Mouse (Mus musculus): ENCODE results near the gene Art1. TPM values are rescaled to one million over a fixed set of nuclear protein-coding genes. Genes with fewer than 3 reads are reported as not detected.
A peak's percentile ranks its signal among the peaks of the same experiment; 100 is the strongest.

Art1 gene
- polyA plus RNA-seq, 1 experiment from 2014 or later: 0.25 TPM

DNA sequence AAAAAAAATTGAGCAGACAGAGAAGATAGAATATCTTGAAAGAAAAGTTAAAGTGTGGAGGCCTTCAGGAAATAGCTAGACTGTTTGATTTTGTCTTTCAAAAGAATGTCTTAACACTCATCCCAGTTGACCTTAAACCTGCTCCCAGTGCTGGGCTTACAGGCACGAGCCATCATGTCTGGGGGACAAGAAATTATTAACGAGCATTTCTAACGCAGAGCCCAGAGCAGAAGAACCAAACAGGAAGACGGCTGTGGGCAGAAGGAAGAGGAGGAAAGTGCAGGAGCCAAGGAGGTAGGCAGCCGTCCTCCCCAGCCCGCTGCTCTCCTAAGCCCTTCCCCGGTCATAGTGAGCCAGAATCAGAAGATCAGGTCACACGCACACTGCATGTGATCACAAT, 21.2 kb upstream of the Art1 start:
- Histone ChIP-seq H3K36me3 (ENCODE audit: control insufficient read depth, insufficient read depth, low read length) (peaks cover 40% of the 10 kb centered on the region), H3K9ac (ENCODE audit: low read depth, low read length) (no peak overlapping the region), H3K4me2 (ENCODE audit: low read length) (no peak overlapping the region), H3K4me3 (ENCODE audit: low read depth, low read length) (no peak overlapping the region), H3K4me1 (ENCODE audit: control insufficient read depth, insufficient read depth, low read length) (no peaks in the 10 kb centered on the region), H3K27me3 (ENCODE audit: control insufficient read depth, insufficient read depth, low read depth, low read length) (no peaks in the 10 kb centered on the region), H3K9me3 (replicated peaks; ENCODE audit: control insufficient read depth, low read length, poor library complexity, severe bottlenecking) (no peaks in the 10 kb centered on the region), H3K27ac (ENCODE audit: low read length) (no peak overlapping the region)
- WGBS: 95% methylated on average over 8 of the region's 8 CpGs
- no peak for ATAC-seq

DNA sequence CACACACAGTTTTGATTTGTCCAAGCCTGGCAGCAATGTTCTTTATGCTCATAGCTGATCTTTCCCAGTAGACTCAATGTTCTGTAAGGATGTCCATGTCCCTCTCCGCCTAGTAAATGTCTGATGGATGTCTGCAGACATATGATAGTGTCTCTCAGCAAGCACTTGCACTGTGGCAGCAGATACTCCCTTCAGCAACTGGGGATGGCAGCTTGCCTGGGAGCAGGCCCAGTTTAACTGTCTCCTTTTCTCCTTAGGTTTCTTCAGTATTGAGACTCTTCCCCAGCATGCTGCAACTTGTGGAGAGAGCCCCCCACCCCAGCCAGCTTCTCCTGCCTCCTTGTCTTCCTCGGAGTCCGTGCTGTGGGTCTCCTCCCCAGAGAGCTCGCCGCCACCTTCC, 19.8 kb upstream of the Art1 start:
- no peak overlapping the region for H3K27ac ChIP-seq (ENCODE audit: low read length)
- H3K9ac ChIP-seq (ENCODE audit: low read depth, low read length): no peak overlapping the region
- peaks cover 35% of the 10 kb centered on the region for H3K36me3 ChIP-seq (ENCODE audit: control insufficient read depth, insufficient read depth, low read length)
- ATAC-seq: no peak
- no peaks in the 10 kb centered on the region for H3K4me1 ChIP-seq (ENCODE audit: control insufficient read depth, insufficient read depth, low read length)
- WGBS: 96% methylated on average over 5 of the region's 5 CpGs
- H3K9me3 ChIP-seq (replicated peaks; ENCODE audit: control insufficient read depth, low read length, poor library complexity, severe bottlenecking): no peaks in the 10 kb centered on the region
- H3K4me2 ChIP-seq (ENCODE audit: low read length): no peak overlapping the region
- no peak overlapping the region for H3K4me3 ChIP-seq (ENCODE audit: low read depth, low read length)
- H3K27me3 ChIP-seq (ENCODE audit: control insufficient read depth, insufficient read depth, low read depth, low read length): no peaks in the 10 kb centered on the region

DNA sequence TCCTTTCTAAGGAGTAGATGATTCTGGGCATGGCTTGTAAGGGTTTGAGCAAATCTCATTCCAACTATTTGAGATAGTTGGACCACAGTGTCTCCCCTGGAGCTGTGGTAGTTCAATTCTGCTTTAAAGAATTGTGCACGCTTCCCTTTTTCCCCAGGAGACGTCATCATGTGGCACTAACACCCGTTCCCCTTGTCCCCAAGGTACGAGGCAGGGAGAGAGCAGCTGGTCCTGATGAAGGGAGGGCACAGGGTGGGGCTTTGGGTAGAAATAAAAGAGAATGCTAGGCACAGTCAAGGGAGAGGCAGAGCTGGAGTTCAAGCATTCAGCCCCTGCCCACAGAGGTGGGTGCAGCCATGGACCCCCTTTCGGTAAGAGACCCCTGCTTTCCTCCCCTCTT, 18.7 kb upstream of the Art1 start, which contains the start of gene Trpc2:
Gene Trpc2 (plus strand): TSS at position 301 of the 400 bp plus-strand sequence.
- no peak within 1 kb of the TSS for H3K27ac ChIP-seq (ENCODE audit: low read length)
- H3K4me1 ChIP-seq (ENCODE audit: control insufficient read depth, insufficient read depth, low read length): no peaks in the 10 kb centered on the region
- no peak within 1 kb of the TSS for H3K4me3 ChIP-seq (ENCODE audit: low read depth, low read length)
- no peak for ATAC-seq
- H3K9me3 ChIP-seq (replicated peaks; ENCODE audit: control insufficient read depth, low read length, poor library complexity, severe bottlenecking): no peaks in the 10 kb centered on the region
- peaks cover 26% of the 10 kb centered on the region for H3K36me3 ChIP-seq (ENCODE audit: control insufficient read depth, insufficient read depth, low read length)
- no peak within 1 kb of the TSS for H3K9ac ChIP-seq (ENCODE audit: low read depth, low read length)
- no peaks in the 10 kb centered on the region for H3K27me3 ChIP-seq (ENCODE audit: control insufficient read depth, insufficient read depth, low read depth, low read length)
- WGBS: 76% methylated on average over 5 of the region's 5 CpGs
- H3K4me2 ChIP-seq (ENCODE audit: low read length): no peak within 1 kb of the TSS

DNA sequence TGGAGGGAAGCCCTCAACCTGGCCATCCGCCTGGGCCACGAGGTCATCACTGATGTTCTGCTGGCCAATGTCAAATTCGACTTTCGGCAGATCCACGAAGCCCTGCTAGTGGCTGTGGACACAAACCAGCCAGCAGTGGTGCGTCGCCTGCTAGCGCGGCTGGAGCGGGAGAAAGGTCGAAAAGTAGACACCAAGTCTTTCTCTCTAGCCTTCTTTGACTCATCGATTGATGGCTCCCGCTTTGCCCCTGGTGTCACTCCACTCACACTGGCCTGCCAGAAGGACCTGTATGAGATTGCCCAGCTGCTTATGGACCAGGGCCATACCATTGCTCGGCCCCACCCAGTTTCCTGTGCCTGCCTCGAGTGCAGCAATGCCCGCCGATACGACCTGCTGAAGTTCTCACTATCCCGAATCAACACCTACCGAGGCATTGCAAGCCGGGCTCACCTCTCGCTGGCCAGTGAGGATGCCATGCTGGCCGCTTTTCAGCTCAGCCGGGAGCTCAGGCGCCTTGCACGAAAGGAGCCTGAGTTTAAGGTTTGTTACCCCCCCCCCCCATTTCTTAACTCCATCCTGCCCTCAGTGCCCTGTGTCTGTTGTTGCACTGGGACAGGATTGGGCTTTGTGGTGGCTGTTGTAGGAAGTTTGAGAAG, 17.4 kb upstream of the Art1 start:
- H3K4me3 ChIP-seq (ENCODE audit: low read depth, low read length): no peak overlapping the region
- 92% methylated on average over 26 of the region's 26 CpGs for WGBS

DNA sequence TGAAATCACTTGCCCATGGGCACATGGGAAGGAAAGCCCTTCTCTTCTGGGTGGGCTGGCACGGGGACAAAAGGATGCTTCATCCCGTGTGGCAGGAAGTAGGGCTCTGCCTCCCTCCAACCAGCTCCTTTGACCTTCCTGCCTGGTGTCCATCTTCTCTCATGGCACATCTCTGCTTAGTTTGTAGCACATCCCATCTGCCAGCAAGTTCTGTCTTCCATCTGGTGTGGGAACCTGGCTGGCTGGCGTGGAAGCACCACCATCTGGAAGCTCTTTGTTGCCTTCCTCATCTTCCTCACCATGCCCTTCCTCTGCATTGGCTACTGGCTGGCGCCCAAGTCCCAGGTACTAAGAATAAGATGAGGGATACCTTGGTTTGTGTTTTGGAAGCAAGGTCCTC, 14.2 kb upstream of the Art1 start:
- H3K4me1 ChIP-seq (ENCODE audit: control insufficient read depth, insufficient read depth, low read length): no peaks in the 10 kb centered on the region
- no peak overlapping the region for H3K27ac ChIP-seq (ENCODE audit: low read length)
- H3K4me2 ChIP-seq (ENCODE audit: low read length): no peak overlapping the region
- 93% methylated on average over 4 of the region's 4 CpGs for WGBS
- no peaks in the 10 kb centered on the region for H3K27me3 ChIP-seq (ENCODE audit: control insufficient read depth, insufficient read depth, low read depth, low read length)
- peaks cover 8% of the 10 kb centered on the region for H3K36me3 ChIP-seq (ENCODE audit: control insufficient read depth, insufficient read depth, low read length)
- no peak overlapping the region for H3K4me3 ChIP-seq (ENCODE audit: low read depth, low read length)
- H3K9ac ChIP-seq (ENCODE audit: low read depth, low read length): no peak overlapping the region
- H3K9me3 ChIP-seq (replicated peaks; ENCODE audit: control insufficient read depth, low read length, poor library complexity, severe bottlenecking): no peaks in the 10 kb centered on the region
- no peak for ATAC-seq

More for the DNA sequence above, 17.4 kb upstream of the Art1 start:
- H3K4me1 ChIP-seq (ENCODE audit: control insufficient read depth, insufficient read depth, low read length): no peaks in the 10 kb centered on the region
- peaks cover 20% of the 10 kb centered on the region for H3K36me3 ChIP-seq (ENCODE audit: control insufficient read depth, insufficient read depth, low read length)
- H3K4me2 ChIP-seq (ENCODE audit: low read length): no peak overlapping the region
- H3K9ac ChIP-seq (ENCODE audit: low read depth, low read length): no peak overlapping the region
- no peak overlapping the region for H3K27ac ChIP-seq (ENCODE audit: low read length)
- no peaks in the 10 kb centered on the region for H3K9me3 ChIP-seq (replicated peaks; ENCODE audit: control insufficient read depth, low read length, poor library complexity, severe bottlenecking)
- no peaks in the 10 kb centered on the region for H3K27me3 ChIP-seq (ENCODE audit: control insufficient read depth, insufficient read depth, low read depth, low read length)
- ATAC-seq: no peak

DNA sequence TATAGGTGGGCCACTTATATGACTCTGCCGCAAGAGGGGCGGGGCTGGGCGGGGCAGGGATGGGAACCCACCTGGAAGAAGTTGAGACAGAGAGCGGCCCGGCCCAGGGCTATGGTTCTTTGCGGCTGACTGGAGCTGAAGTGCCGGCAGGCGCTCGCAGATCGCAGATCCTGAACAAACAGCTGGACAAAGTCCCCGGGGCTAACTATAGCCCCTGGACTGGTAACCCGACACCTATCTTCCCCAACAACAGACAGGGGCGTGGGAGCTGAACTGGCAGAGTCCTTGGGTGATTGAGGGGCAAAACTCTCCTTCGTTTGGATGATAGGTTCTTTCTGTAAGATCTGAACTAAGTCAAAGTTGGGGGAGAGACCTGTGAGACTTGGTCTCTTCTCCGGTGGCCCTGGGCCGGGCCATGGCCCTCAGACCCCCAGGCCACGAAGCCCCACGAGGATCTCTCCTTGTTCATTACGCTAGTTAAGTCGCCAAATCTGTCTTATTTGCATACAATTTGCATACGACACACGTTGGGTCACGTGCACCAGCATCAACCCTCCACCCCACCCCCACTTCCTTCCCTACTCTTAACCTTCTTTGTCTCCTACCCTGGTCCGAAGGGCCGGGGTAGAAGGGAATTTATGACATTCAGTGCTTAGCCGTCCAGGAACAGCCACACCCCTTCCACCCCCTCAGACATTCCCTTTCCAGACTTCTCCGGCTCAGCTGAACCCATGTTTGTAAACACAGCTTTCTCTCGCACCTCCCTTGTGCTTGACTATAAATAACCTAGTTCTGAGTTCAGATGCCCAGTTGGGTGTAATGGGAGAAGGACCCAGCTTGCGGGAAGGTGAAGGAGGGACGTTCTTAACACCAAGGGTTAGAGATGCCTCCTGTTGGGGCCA, 1.5 kb upstream of the Art1 start:
- Histone ChIP-seq H3K9ac (ENCODE audit: low read depth, low read length) (no peak overlapping the region), H3K27ac (ENCODE audit: low read length) (no peak overlapping the region), H3K36me3 (ENCODE audit: control insufficient read depth, insufficient read depth, low read length) (no peaks in the 10 kb centered on the region), H3K27me3 (ENCODE audit: control insufficient read depth, insufficient read depth, low read depth, low read length) (no peaks in the 10 kb centered on the region), H3K4me3 (ENCODE audit: low read depth, low read length) (no peak overlapping the region; the same call in 1 of the 2 replicates), H3K4me2 (ENCODE audit: low read length) (peak overlapping the region; percentile 38), H3K4me1 (ENCODE audit: control insufficient read depth, insufficient read depth, low read length) (peaks cover 3% of the 10 kb centered on the region; the same call in 1 of the 2 replicates), H3K9me3 (replicated peaks; ENCODE audit: control insufficient read depth, low read length, poor library complexity, severe bottlenecking) (no peaks in the 10 kb centered on the region)
- WGBS: 5% methylated on average over 30 of the region's 30 CpGs
- 0 out of 2 replicates have a peak, but pooled peaks have one; percentile 9 for ATAC-seq

DNA sequence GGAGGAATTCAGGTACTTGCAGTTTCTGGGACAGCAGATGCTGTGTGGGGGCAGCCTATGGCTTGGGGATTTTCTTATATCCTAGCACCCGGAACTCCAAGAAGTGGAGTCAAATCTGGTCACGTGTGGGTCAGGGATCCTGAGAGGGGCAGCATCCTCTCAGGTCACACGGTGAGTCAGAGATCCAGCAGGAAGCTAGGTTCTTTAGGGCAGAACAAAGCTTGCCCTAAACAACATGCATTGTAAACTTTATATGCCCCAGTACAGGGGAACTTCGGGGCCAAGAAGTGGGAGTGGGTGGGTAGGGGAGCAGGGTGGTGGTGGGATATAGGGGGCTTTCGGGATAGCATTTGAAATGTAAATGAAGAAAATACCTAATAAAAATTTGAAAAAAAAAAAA, 675 bp upstream of the Art1 start:
- Histone ChIP-seq H3K27ac (ENCODE audit: low read length) (no peak overlapping the region), H3K4me2 (ENCODE audit: low read length) (no peak overlapping the region), H3K4me1 (ENCODE audit: control insufficient read depth, insufficient read depth, low read length) (peaks cover 3% of the 10 kb centered on the region; the same call in 1 of the 2 replicates), H3K9ac (ENCODE audit: low read depth, low read length) (no peak overlapping the region), H3K9me3 (replicated peaks; ENCODE audit: control insufficient read depth, low read length, poor library complexity, severe bottlenecking) (no peaks in the 10 kb centered on the region), H3K36me3 (ENCODE audit: control insufficient read depth, insufficient read depth, low read length) (no peaks in the 10 kb centered on the region), H3K27me3 (ENCODE audit: control insufficient read depth, insufficient read depth, low read depth, low read length) (no peaks in the 10 kb centered on the region), H3K4me3 (ENCODE audit: low read depth, low read length) (no peak overlapping the region)
- ATAC-seq: no peak
- WGBS: 63% methylated on average over 5 of the region's 5 CpGs

DNA sequence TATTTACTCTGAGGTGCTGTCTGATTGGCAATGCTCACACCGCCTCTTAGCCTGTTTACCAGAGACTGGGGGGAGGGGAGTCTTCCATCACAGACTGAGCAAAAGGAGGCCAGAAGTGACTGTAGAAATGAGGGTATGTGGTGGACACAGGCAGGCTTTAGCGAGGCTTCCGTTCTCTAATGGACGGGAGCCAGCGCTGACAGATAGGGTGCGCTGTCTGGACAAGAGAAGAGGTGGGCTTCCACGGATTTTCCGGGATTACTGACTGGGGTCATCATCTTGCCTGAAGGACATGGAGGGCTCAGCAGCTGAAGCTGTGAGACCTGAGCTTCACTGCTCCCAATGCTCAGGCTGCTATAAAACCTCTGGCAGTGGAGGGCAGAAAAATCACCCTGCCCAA, 698 bp downstream of the Art1 start:
- Histone ChIP-seq H3K9me3 (replicated peaks; ENCODE audit: control insufficient read depth, low read length, poor library complexity, severe bottlenecking) (no peaks in the 10 kb centered on the region), H3K36me3 (ENCODE audit: control insufficient read depth, insufficient read depth, low read length) (no peaks in the 10 kb centered on the region), H3K4me1 (ENCODE audit: control insufficient read depth, insufficient read depth, low read length) (peaks cover 3% of the 10 kb centered on the region; the same call in 1 of the 2 replicates), H3K27ac (ENCODE audit: low read length) (no peak overlapping the region), H3K9ac (ENCODE audit: low read depth, low read length) (no peak overlapping the region), H3K4me3 (ENCODE audit: low read depth, low read length) (no peak overlapping the region), H3K4me2 (ENCODE audit: low read length) (no peak overlapping the region), H3K27me3 (ENCODE audit: control insufficient read depth, insufficient read depth, low read depth, low read length) (no peaks in the 10 kb centered on the region)
- 42% methylated on average over 8 of the region's 8 CpGs for WGBS
- no peak for ATAC-seq

DNA sequence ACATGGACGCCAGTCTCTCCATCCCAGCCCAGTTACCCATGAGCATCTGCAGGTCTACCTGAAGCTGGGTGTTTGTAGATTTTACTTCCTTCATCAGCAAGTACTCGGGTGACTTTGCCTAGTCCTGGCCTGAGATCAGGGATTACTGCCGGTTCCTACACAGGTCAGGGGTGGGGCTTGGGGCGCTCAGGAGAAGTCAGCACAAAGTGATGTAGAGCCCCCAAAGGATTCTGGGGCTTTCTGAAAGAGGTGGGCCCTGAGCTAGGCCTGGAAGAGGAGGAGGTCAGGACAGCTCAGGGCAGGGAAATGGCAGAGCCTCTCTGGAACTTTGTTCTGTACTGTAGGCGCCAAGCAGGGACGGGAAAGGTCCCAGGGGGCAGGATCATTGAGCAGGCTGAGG, 1.2 kb downstream of the Art1 start:
- 40% methylated on average over 6 of the region's 6 CpGs for WGBS
- Histone ChIP-seq H3K4me3 (ENCODE audit: low read depth, low read length) (no peak overlapping the region), H3K9me3 (replicated peaks; ENCODE audit: control insufficient read depth, low read length, poor library complexity, severe bottlenecking) (no peaks in the 10 kb centered on the region), H3K4me1 (ENCODE audit: control insufficient read depth, insufficient read depth, low read length) (peaks cover 3% of the 10 kb centered on the region; the same call in 1 of the 2 replicates), H3K27me3 (ENCODE audit: control insufficient read depth, insufficient read depth, low read depth, low read length) (no peaks in the 10 kb centered on the region), H3K36me3 (ENCODE audit: control insufficient read depth, insufficient read depth, low read length) (no peaks in the 10 kb centered on the region), H3K4me2 (ENCODE audit: low read length) (no peak overlapping the region), H3K27ac (ENCODE audit: low read length) (no peak overlapping the region), H3K9ac (ENCODE audit: low read depth, low read length) (no peak overlapping the region)
- no peak for ATAC-seq

All from midbrain, embryonic 16.5 days (tissue).